Mouse (Mus musculus) neural tube, embryonic 14.5 days (tissue): Measurements from ENCODE around the gene Klhl32. TPM values are rescaled to one million over a fixed set of nuclear protein-coding genes. Genes with fewer than 3 reads are reported as not detected.

Experiments used
- ATAC-seq: fragments of 200-750 bp; cut with Nextera tagmentation; 2 replicates; pipeline ENCODE4 v1.8.0; 2017; ENCODE audit warnings: low read depth, mild to moderate bottlenecking, moderate TSS enrichment, moderate library complexity
- H3K27ac ChIP-seq: fragments of 300-500 bp; sonication (generic); 2 replicates; pipeline ENCODE4 v1.5.1; 2014; ENCODE audit warnings: low read depth, mild to moderate bottlenecking, control low read depth, low read length, moderate library complexity, mixed read lengths
- H3K27me3 ChIP-seq: fragments of 300-500 bp; sonication (generic); 2 replicates; pipeline ENCODE4 v1.6.1; 2014; ENCODE audit warnings: low read length; ENCODE audit not compliant: control insufficient read depth, insufficient read depth
- H3K36me3 ChIP-seq: fragments of 300-500 bp; sonication (generic); 2 replicates; pipeline ENCODE4 v1.6.1; 2014; ENCODE audit warnings: low read length, mixed read lengths; ENCODE audit not compliant: control insufficient read depth, insufficient read depth
- H3K4me1 ChIP-seq: fragments of 300-500 bp; sonication (generic); 2 replicates; pipeline ENCODE4 v1.6.1; 2014; ENCODE audit warnings: low read length; ENCODE audit not compliant: control insufficient read depth, insufficient read depth
- H3K4me2 ChIP-seq: fragments of 300-500 bp; sonication (generic); 2 replicates; pipeline ENCODE4 v1.6.1; 2014; ENCODE audit warnings: mild to moderate bottlenecking, low read depth, low read length, control low read depth
- H3K4me3 ChIP-seq: fragments of 300-500 bp; sonication (generic); 2 replicates; pipeline ENCODE4 v1.5.1; 2014; ENCODE audit warnings: low read depth, low read length, control low read depth, mixed read lengths
- H3K9ac ChIP-seq: fragments of 300-500 bp; sonication (generic); replicated peaks from 2 replicates; pipeline ENCODE4 v1.6.1; 2014; ENCODE audit warnings: low read depth, mild to moderate bottlenecking, control low read depth, low read length, mixed read lengths
- H3K9me3 ChIP-seq: fragments of 300-500 bp; sonication (generic); 2 replicates; pipeline ENCODE4 v1.6.1; 2016; ENCODE audit warnings: low read length; ENCODE audit not compliant: control insufficient read depth
- WGBS: fragments of 180-500 bp; shearing (Covaris S2); extraction: QIAGEN DNeasy Blood & Tissue Kit; methylation state at CpG from one replicate; pipeline ENCODE4 v1.1.7; 2014; 5-methylcytosine and 5-hydroxymethylcytosine counted together
- polyA plus RNA-seq: library from polyadenylated mRNA; unstranded; fragments of >200 nt; fragmentation: Nextera tagmentation; extraction: Ambion mirVana; gene quantifications from 2 replicates; pipeline ENCODE4 v1.2.1, GENCODE M21; 2014

Klhl32 gene
- polyA plus RNA-seq, 1 experiment from 2014 or later = 37.4 TPM

GRCm38 (mm10) chr4:24568026-24568425 is 282.9 kb downstream of the Klhl32 start:
- no peak overlapping the region for H3K27ac ChIP-seq
- no peak for ATAC-seq
- WGBS = 57% methylated on average over 6 of the region's 6 CpGs

More at GRCm38 (mm10) chr4:24568026-24568425, 282.9 kb downstream of the Klhl32 start:
- H3K9ac ChIP-seq = no peak overlapping the region
- no peaks in the 10 kb centered on the region for H3K36me3 ChIP-seq
- H3K4me3 ChIP-seq = no peak overlapping the region
- H3K4me2 ChIP-seq = no peak overlapping the region
- no peaks in the 10 kb centered on the region for H3K9me3 ChIP-seq
- no peaks in the 10 kb centered on the region for H3K4me1 ChIP-seq
- no peaks in the 10 kb centered on the region for H3K27me3 ChIP-seq

Other genes with a start within 250 kb of the Klhl32 start
- 70.4 and 71.7 TPM in 2 replicates for gene Ndufaf4, start 47.0 kb upstream of the Klhl32 start, polyA plus RNA-seq
- gene Gpr63, start 115.3 kb upstream of the Klhl32 start, polyA plus RNA-seq = 1.4 and 3.2 TPM in 2 replicates